Mouse (Mus musculus) cerebellum, adult 2 months (tissue): ENCODE measurements around the gene Ect2l.

Experiments used
- CTCF ChIP-seq: fragments of 200-500 bp; IDR thresholded peaks from 2 replicates; pipeline ENCODE4 v1.5.1; 2011; ENCODE audit warnings: low read depth, mild to moderate bottlenecking, control low read depth, low read length, moderate library complexity, borderline replicate concordance; ENCODE audit not compliant: insufficient read depth
- POLR2A ChIP-seq: fragments of 200-500 bp; IDR thresholded peaks from 2 replicates; pipeline ENCODE4 v1.6.1; 2011; ENCODE audit warnings: low read length, control low read depth, borderline replicate concordance; ENCODE audit not compliant: insufficient read depth

- no peak for TF ChIP-seq POLR2A
- TF ChIP-seq CTCF, result no peak
Measured at GRCm38 (mm10) chr10:18131666-18132650, 78.7 kb downstream of the Ect2l start.
